Mouse (Mus musculus) cerebellum, adult 2 months (tissue): ENCODE measurements around the gene 6430628N08Rik. TPM values are rescaled to one million over a fixed set of nuclear protein-coding genes. Genes with fewer than 3 reads are reported as not detected.

ENCODE experiments used
- DNase-seq, 2 experiments: peaks; one replicate each; pipeline ENCODE4 v3.0.0; 2021
- H3K27ac ChIP-seq: fragments of 200-500 bp; 2 replicates; pipeline ENCODE4 v1.5.1; 2012; ENCODE audit warnings: low read length, control low read depth, inconsistent platforms; ENCODE audit not compliant: insufficient read depth
- H3K27me3 ChIP-seq: fragments of 200-500 bp; 2 replicates; pipeline ENCODE4 v1.6.1; 2012; ENCODE audit warnings: inconsistent platforms, mild to moderate bottlenecking, low read length, moderate library complexity; ENCODE audit not compliant: control insufficient read depth, insufficient read depth
- H3K4me1 ChIP-seq: fragments of 200-500 bp; 2 replicates; pipeline ENCODE4 v1.6.1; 2011; ENCODE audit warnings: low read length; ENCODE audit not compliant: control insufficient read depth, insufficient read depth
- H3K4me3 ChIP-seq: fragments of 200-500 bp; replicated peaks from 2 replicates; pipeline ENCODE3; 2011; ENCODE audit warnings: mild to moderate bottlenecking, low read depth, low read length, control low read depth; ENCODE audit not compliant: insufficient read depth
- CTCF ChIP-seq: fragments of 200-500 bp; IDR thresholded peaks from 2 replicates; pipeline ENCODE4 v1.5.1; 2011; ENCODE audit warnings: low read depth, mild to moderate bottlenecking, control low read depth, low read length, moderate library complexity, borderline replicate concordance; ENCODE audit not compliant: insufficient read depth
- POLR2A ChIP-seq: fragments of 200-500 bp; IDR thresholded peaks from 2 replicates; pipeline ENCODE4 v1.6.1; 2011; ENCODE audit warnings: low read length, control low read depth, borderline replicate concordance; ENCODE audit not compliant: insufficient read depth
- WGBS: fragments of 180-500 bp; shearing (Covaris S2); methylation state at CpG from one replicate; pipeline ENCODE4 v1.1.7; 2018; 5-methylcytosine and 5-hydroxymethylcytosine counted together
- polyA plus RNA-seq: library from polyadenylated mRNA; depleted of rRNA; stranded (reverse); fragments of >200 nt; gene quantifications from 2 replicates; pipeline ENCODE4 v1.2.3, GENCODE M21; 2012

The 6430628N08Rik gene
- polyA plus RNA-seq, 1 experiment, result 0.23 TPM

DNA sequence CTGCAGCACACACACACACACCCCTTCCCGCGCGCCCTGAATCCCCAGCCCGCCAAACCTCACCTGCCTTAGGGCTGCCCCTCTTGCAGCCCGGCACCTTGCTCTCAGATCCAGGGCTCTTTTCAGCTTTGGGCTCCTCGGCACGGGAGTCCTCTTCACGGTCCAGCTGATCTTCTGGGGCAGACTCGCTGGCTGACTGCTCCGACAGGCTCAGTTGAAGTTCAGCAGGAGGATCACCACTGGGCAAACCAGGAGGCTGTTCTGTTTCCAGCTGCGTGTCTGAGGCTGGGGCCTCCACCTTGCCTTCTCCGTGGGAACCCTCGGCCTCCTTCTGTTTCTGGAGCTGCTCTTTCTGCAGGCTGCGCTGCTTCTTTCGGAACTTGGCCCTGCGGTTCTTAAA, 29.4 kb downstream of the 6430628N08Rik start:
- TF ChIP-seq CTCF (no peak), POLR2A (no peak)
- no peak for DNase-seq
- WGBS, result 58% methylated on average over 16 of the region's 16 CpGs
- Histone ChIP-seq H3K4me1 (no peaks in the 10 kb centered on the region), H3K4me3 (no peak overlapping the region), H3K27ac (no peak overlapping the region), H3K27me3 (no peaks in the 10 kb centered on the region)

DNA sequence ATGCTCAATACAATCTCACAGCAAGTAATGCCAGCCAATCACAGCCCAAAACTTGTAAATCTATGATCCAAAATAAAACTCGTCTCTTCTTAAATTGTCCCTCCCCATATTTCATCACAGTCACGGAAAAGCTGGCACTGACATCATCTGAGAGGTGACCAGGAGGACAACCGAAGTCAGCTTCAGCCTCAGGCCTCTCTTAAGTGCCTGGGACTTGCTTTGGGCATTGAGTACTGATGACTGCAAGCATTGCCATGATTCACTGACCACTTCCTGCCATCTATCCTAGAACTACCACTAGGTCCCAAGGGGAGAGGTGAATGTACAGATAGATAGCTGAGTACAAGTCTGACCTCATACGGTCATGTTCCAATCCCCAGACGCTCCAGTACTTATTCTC, 32.2 kb downstream of the 6430628N08Rik start:
- no peak overlapping the region for H3K27ac ChIP-seq
- DNase-seq, result no peak
- WGBS, result 92% methylated on average over 5 of the region's 5 CpGs
- TF ChIP-seq POLR2A, result no peak
- no peak for TF ChIP-seq CTCF
- no peak overlapping the region for H3K4me3 ChIP-seq
- H3K27me3 ChIP-seq, result no peaks in the 10 kb centered on the region
- H3K4me1 ChIP-seq, result no peaks in the 10 kb centered on the region

GRCm38 (mm10) chr4:115923262-115923880, 32.9 kb downstream of the 6430628N08Rik start:
- WGBS, result 30% methylated on average over 16 of the region's 16 CpGs
- TF ChIP-seq CTCF, result no peak
- TF ChIP-seq POLR2A, result no peak
- Histone ChIP-seq H3K4me1 (no peaks in the 10 kb centered on the region), H3K4me3 (no peak overlapping the region), H3K27ac (no peak overlapping the region), H3K27me3 (no peaks in the 10 kb centered on the region)
- DNase-seq, result no peak

- H3K27me3 ChIP-seq, result no peaks in the 10 kb centered on the region; the same call in 1 of the 2 replicates
- H3K27ac ChIP-seq, result no peak overlapping the region
- H3K4me3 ChIP-seq, result no peak overlapping the region
- DNase-seq, result no peak
- no peak for TF ChIP-seq CTCF
- TF ChIP-seq POLR2A, result no peak
- no peaks in the 10 kb centered on the region for H3K4me1 ChIP-seq
- WGBS, result 60% methylated on average over 7 of the region's 7 CpGs
Measured at GRCm38 (mm10) chr4:115927637-115928036, 37.2 kb downstream of the 6430628N08Rik start.

DNA sequence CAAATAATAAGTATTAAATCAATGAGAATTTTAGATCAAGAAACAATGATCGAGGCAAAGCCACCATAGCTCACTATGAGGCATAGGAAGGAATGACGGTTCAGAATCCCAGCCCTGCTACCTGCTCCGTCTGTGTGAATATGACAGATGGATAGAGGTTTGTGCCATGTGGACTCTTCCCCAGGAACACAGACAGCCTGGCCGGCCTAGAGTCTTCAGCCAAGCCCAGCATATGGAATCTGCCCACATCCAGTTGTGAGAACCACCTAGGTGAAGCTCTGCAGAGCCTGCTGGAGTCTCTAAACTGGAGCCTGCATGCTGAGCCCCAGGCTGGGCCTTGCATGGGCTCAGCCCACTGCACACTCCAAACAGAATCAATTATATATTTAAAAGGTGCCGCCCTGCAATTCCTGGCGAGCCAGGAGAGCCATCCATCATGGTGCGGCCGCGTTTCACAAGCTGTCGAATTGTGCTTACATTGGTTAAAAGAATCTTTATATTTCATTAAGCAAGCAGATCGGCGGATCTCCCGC, 41.2 kb downstream of the 6430628N08Rik start:
- H3K27ac ChIP-seq, result no peak overlapping the region
- no peak for DNase-seq
- no peak for TF ChIP-seq POLR2A
- H3K4me1 ChIP-seq, result no peaks in the 10 kb centered on the region
- peaks cover 3% of the 10 kb centered on the region; the same call in 1 of the 2 replicates for H3K27me3 ChIP-seq
- no peak overlapping the region for H3K4me3 ChIP-seq
- 57% methylated on average over 13 of the region's 13 CpGs for WGBS

- no peak for DNase-seq
- Histone ChIP-seq H3K4me3 (no peak overlapping the region), H3K4me1 (peaks cover 4% of the 10 kb centered on the region; the same call in 1 of the 2 replicates), H3K27me3 (peaks cover 20% of the 10 kb centered on the region; the same call in 1 of the 2 replicates), H3K27ac (no peak overlapping the region)
- TF ChIP-seq POLR2A (no peak), CTCF (no peak)
- WGBS, result 2% methylated on average over 36 of the region's 36 CpGs
Measured at GRCm38 (mm10) chr4:115935835-115936581, 45.5 kb downstream of the 6430628N08Rik start.

- 3% methylated on average over 20 of the region's 20 CpGs for whole genome bisulfite sequencing
- H3K27ac ChIP-seq, result no peak overlapping the region
- peaks cover 4% of the 10 kb centered on the region; the same call in 1 of the 2 replicates for H3K4me1 ChIP-seq
- peaks cover 21% of the 10 kb centered on the region; the same call in 1 of the 2 replicates for H3K27me3 ChIP-seq
- no peak for DNase-seq
- H3K4me3 ChIP-seq, result no peak overlapping the region
- no peak for TF ChIP-seq POLR2A
- TF ChIP-seq CTCF, result no peak
Measured at GRCm38 (mm10) chr4:115936646-115937045, 46.2 kb downstream of the 6430628N08Rik start.
